Mouse (Mus musculus) small intestine, adult 2 months (tissue): ENCODE data around the gene Sim2. TPM values are rescaled to one million over a fixed set of nuclear protein-coding genes. Genes with fewer than 3 reads are reported as not detected.
A peak's percentile ranks its signal among the peaks of the same experiment; 100 is the strongest.

Experiments used
- H3K27ac ChIP-seq: fragments of 200-500 bp; 2 replicates; pipeline ENCODE4 v1.5.1; 2012; ENCODE audit warnings: low read depth, low read length, control low read depth, inconsistent platforms; ENCODE audit not compliant: insufficient read depth
- H3K27me3 ChIP-seq: fragments of 200-500 bp; 2 replicates; pipeline ENCODE4 v1.6.1; 2012; ENCODE audit warnings: mild to moderate bottlenecking, moderate library complexity, low read length, inconsistent platforms; ENCODE audit not compliant: control insufficient read depth, insufficient read depth
- H3K36me3 ChIP-seq: fragments of 200-500 bp; 2 replicates; pipeline ENCODE4 v1.6.1; 2012; ENCODE audit warnings: mild to moderate bottlenecking, low read length, control low read depth, inconsistent platforms; ENCODE audit not compliant: control insufficient read depth, insufficient read depth
- H3K4me1 ChIP-seq: fragments of 200-500 bp; 2 replicates; pipeline ENCODE4 v1.6.1; 2012; ENCODE audit warnings: low read length, inconsistent platforms, mixed read lengths; ENCODE audit not compliant: control insufficient read depth, insufficient read depth, insufficient read length
- H3K4me3 ChIP-seq: fragments of 200-500 bp; 2 replicates; pipeline ENCODE4 v1.5.1; 2012; ENCODE audit warnings: low read depth, mild to moderate bottlenecking, control low read depth, inconsistent platforms, low read length, moderate library complexity
- CTCF ChIP-seq: fragments of 200-500 bp; IDR thresholded peaks from 2 replicates; pipeline ENCODE4 v1.5.1; 2012; ENCODE audit warnings: low read depth, mild to moderate bottlenecking, control low read depth, inconsistent platforms, low read length, moderate library complexity, mixed read lengths; ENCODE audit not compliant: insufficient replicate concordance, insufficient read length; ENCODE audit errors: extremely low read depth
- POLR2A ChIP-seq: fragments of 200-500 bp; IDR thresholded peaks from 2 replicates; pipeline ENCODE4 v1.6.1; 2012; ENCODE audit warnings: low read depth, mild to moderate bottlenecking, control low read depth, inconsistent platforms, low read length, moderate library complexity
- WGBS: fragments of 180-500 bp; shearing (Covaris S2); methylation state at CpG from one replicate; pipeline ENCODE4 v1.1.7; 2018; 5-methylcytosine and 5-hydroxymethylcytosine counted together
- polyA plus RNA-seq: library from polyadenylated mRNA; depleted of rRNA; stranded (reverse); fragments of >200 nt; gene quantifications from 2 replicates; pipeline ENCODE4 v1.2.3, GENCODE M21; 2012; rRNA removed

The Sim2 gene
- 0.03 TPM in 1 of 2 replicates, not detected in the other for polyA plus RNA-seq

DNA sequence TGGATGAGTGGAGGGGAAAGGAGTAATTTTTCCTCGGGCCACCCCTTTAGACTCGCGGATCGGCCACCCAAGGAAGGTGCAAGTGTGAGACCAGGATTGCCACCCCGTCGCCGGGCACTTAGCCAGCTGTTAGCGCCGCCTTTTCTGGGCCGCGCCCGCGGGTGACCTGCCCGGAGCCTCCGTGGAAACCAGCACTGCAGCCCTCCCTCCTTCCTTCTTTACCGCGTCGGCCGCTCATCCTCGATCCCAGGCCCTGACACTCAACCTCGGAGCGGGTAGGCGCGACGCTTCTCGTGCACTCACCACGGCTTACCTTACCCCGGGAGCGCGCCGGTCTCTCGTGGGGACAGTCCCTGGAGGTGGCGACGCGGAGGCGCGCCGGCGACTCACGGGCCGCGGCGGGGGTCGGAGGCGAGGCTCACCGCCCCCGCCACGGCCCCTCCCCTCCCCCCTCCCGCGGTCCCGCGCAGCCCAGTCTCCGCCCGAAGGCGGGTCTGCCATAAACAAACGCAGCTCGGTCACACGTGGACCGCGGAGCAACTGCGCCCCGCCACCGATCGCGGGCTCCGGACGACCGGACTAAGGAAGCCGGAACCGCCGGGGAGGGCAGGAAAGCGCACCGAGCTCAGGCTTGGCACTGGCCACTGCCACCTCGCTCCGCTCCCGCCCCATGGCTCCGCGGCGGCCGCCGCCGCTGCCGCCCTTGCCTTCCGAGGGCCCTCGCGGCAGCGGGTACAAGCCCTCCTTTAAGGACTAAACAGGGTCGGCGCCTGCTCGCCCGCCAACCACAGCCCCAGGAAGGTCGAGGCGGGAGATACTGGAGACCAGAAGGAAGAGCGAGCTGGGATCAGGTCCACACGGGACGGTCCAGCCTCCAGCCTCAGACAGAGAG, at the start of gene Sim2:
Gene Sim2, plus strand, starts transcription at position 221 of the 892 bp plus-strand sequence.
- TF ChIP-seq CTCF (no peak), POLR2A (no peak)
- Histone ChIP-seq H3K27ac (no peak within 1 kb of the TSS), H3K27me3 (peaks cover 89% of the 10 kb centered on the region), H3K4me3 (peak within 1 kb of the TSS; percentile 49), H3K36me3 (no peaks in the 10 kb centered on the region), H3K4me1 (peaks cover 10% of the 10 kb centered on the region; the same call in 1 of the 2 replicates)
- 1% methylated on average over 90 of the region's 96 CpGs for WGBS

- H3K27ac ChIP-seq = no peak overlapping the region
- no peaks in the 10 kb centered on the region for H3K36me3 ChIP-seq
- H3K27me3 ChIP-seq = peaks cover 4% of the 10 kb centered on the region; the same call in 1 of the 2 replicates
- no peaks in the 10 kb centered on the region for H3K4me1 ChIP-seq
- 89% methylated on average over 7 of the region's 7 CpGs for WGBS
- H3K4me3 ChIP-seq = no peak overlapping the region
- TF ChIP-seq CTCF (no peak), POLR2A (no peak)
Measured at GRCm38 (mm10) chr16:94037280-94037679, 47.5 kb upstream of the Sim2 start.

DNA sequence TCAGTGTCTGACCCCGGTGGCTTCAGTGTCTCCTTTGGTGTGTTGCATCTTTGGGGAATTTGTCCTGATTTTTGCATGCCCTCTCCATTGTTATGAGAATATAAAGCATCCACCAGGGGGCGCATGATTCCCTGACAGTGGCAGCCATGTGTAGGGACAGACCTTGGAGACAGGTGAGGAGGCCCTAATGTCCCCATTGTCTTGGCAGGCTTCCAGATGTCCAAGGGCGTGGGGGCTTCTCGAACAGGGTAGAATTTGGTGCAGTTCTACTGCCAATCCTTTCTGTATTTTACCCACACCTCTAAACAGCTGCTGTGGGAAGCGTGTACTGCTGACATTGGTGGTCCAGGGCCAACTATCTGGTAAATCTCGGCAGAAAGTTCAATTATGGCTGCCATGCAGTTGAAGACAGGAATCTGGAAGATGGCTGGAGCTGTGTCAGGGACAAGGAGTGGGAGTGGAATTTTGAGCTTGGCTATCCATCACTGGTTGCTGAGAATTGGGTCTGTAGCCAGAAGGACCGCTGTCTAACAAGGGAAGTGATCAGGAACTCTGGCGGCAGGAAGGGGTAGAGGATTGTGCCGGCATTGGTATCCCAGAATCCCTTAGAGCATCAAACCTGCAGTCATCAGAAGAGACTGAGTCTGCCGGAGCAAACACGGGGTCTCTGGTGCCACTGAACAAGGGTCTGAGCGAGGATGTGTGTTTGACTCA, 46.3 kb upstream of the Sim2 start:
- Histone ChIP-seq H3K27ac (no peak overlapping the region), H3K4me1 (no peaks in the 10 kb centered on the region), H3K4me3 (no peak overlapping the region), H3K36me3 (no peaks in the 10 kb centered on the region), H3K27me3 (peaks cover 4% of the 10 kb centered on the region; the same call in 1 of the 2 replicates)
- TF ChIP-seq POLR2A (no peak), CTCF (peak; percentile 90; the same call in 1 of the 2 replicates)
- WGBS = 58% methylated on average over 12 of the region's 12 CpGs

DNA sequence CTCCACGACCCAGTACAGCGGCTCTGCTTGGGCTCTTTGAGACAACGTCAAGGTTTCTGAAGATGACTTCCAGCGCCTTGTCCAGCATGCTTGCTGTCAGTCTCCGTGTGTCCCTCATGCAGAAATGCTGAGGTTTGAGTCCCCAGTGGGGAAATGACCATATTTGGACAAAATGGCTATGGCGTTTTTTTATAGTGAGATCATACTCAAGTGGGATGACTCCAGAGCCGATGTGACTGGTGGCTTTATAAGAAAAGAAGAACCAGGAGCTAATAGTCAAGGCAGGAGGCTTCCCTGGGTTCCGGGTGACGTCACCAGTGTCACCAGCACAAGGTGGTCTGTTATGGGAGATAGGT, 45.8 kb upstream of the Sim2 start:
- Histone ChIP-seq H3K36me3 (no peaks in the 10 kb centered on the region), H3K27ac (no peak overlapping the region), H3K27me3 (peaks cover 4% of the 10 kb centered on the region; the same call in 1 of the 2 replicates), H3K4me1 (no peaks in the 10 kb centered on the region), H3K4me3 (no peak overlapping the region)
- 78% methylated on average over 9 of the region's 9 CpGs for WGBS
- TF ChIP-seq CTCF (no peak), POLR2A (no peak)

DNA sequence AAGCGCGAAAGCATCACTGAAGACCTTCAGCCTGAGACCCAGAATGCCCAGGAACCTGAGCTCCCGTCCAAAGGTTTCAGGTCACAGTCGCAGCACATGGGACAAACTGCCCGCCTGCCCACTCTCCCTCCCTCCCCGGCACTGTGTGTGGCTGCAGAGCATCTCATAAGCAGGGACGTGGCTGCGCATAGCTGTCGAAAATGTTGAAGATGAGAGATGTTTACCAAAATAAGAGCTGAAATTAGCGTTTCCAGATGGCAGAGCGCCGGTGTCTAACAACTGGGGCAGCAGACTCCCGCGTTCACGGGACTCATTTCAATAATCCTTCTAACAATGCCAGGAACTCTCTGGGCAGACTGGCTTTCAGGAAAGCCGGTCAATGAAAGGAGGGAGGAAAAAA, 44.2 kb upstream of the Sim2 start:
- H3K27ac ChIP-seq = no peak overlapping the region
- 43% methylated on average over 16 of the region's 16 CpGs for WGBS
- H3K4me1 ChIP-seq = no peaks in the 10 kb centered on the region
- no peak overlapping the region for H3K4me3 ChIP-seq
- peaks cover 4% of the 10 kb centered on the region; the same call in 1 of the 2 replicates for H3K27me3 ChIP-seq
- TF ChIP-seq POLR2A (no peak), CTCF (no peak)
- no peaks in the 10 kb centered on the region for H3K36me3 ChIP-seq

- 47% methylated on average over 18 of the region's 18 CpGs for WGBS
- peaks cover 4% of the 10 kb centered on the region; the same call in 1 of the 2 replicates for H3K27me3 ChIP-seq
Measured at GRCm38 (mm10) chr16:94041065-94041712, 43.5 kb upstream of the Sim2 start.

DNA sequence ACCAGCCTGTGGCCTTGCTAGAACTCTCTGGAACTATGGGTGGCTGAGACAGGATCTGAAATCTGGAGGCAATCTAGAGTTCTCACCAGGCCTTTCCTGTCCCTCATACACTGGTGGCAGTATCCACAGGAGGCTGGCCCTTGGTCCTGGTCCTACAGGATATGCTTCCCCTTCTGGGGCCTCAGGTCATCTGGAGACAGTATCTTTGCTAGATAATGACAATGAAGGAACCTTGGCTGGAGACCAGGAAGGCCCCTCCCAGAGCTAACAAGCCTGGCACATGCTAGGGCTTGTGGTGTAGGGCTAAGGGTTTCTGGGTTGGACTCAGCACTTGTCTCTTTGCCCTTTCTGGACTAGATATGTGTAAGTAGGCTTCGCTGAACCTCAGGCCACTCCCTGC, 40.9 kb upstream of the Sim2 start:
- TF ChIP-seq POLR2A (no peak), CTCF (no peak)
- Histone ChIP-seq H3K27me3 (peaks cover 4% of the 10 kb centered on the region; the same call in 1 of the 2 replicates), H3K27ac (no peak overlapping the region), H3K36me3 (no peaks in the 10 kb centered on the region), H3K4me1 (no peaks in the 10 kb centered on the region), H3K4me3 (no peak overlapping the region)
- WGBS = 27% methylated on average over 1 of the region's 1 CpGs

More at GRCm38 (mm10) chr16:94041065-94041712, 43.5 kb upstream of the Sim2 start:
- no peaks in the 10 kb centered on the region for H3K4me1 ChIP-seq
- TF ChIP-seq POLR2A (no peak), CTCF (no peak)
- H3K27ac ChIP-seq = no peak overlapping the region
- H3K36me3 ChIP-seq = no peaks in the 10 kb centered on the region
- no peak overlapping the region for H3K4me3 ChIP-seq
